Mouse (Mus musculus) c-Kit-positive CD71-negative TER-119-negative erythroid progenitor cells, embryonic 14.5 days (primary cell): ENCODE data around the gene Fosl1.

Experiments used
- DNase-seq: peaks from one replicate; pipeline ENCODE4 v3.0.0-alpha.2; 2013; ENCODE audit warnings: low read depth

The Fosl1 gene

GRCm38 (mm10) chr19:5456922-5457745 lies 9.8 kb downstream of the Fosl1 start:
- DNase-seq, result peak; percentile 88

DNA sequence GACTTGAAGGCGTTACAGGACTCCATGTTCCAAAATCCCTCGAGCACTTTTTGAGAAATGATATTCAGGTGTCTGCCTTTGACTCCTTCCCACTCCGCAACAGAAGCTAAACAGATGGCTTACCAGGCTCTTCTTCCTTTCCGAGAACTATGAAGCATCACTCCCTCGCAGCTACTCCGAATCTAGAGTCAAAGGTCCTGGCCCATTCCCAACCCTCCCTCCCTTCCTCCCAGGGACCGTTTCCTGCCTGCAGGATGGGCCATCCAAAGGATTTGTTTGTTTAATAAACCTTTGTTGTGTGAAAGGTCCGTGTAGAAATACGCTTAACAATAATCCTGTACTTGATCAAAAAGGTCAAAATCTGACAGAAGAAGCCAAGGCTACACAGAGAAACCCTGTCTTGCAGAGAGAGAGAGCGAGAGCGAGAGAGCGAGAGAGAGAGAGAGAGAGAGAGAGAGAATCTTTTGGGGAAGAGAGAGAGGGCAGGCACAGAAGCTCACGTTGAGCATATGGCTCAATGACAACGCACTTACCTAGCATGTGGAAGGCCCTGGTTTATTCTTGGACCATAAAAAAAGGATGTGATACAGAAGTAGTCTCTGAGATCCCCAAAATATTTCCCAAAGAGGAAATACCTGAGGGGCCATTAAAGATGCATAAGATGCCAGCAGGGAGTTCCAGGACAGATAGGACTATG lies 10.5 kb downstream of the Fosl1 start, which contains the start of gene Ccdc85b:
Gene Ccdc85b (minus strand): TSS at position 149 of the 697 bp plus-strand sequence.
- DNase-seq, result no peak

- no peak for DNase-seq
Observed at GRCm38 (mm10) chr19:5459019-5459418, 11.7 kb downstream of the Fosl1 start.

GRCm38 (mm10) chr19:5459896-5460295 lies 12.5 kb downstream of the Fosl1 start:
- DNase-seq, result no peak

DNA sequence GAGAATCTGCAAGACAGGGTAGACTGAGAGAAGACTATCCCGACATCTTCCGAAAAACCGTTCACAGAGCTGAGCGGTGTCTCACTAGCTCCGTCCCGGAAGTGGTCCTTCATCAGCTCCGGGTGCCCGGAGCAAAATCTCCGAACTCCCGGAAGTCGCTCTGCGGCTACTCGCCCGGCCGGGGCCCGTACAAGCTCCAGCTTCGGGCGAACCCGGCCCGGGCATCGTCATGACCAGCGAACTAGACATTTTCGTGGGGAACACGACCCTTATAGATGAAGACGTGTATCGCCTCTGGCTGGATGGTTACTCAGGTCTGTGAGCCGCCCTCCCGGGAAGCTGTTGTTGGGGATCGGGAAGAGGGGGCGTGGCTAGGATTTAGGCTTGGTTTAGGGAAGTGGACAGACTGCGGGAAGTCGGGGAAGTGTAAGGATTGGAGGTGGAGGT lies 13.1 kb downstream of the Fosl1 start, which contains the start of gene Fibp:
Gene Fibp (plus strand): TSS at position 151 of the 447 bp plus-strand sequence.
- DNase-seq, result peak; percentile 73

GRCm38 (mm10) chr19:5461411-5461810 lies 14.1 kb downstream of the Fosl1 start:
- no peak for DNase-seq

- DNase-seq, result no peak
Observed at GRCm38 (mm10) chr19:5463212-5463611, 15.9 kb downstream of the Fosl1 start.

- DNase-seq, result no peak
Observed at GRCm38 (mm10) chr19:5463791-5464562, 16.6 kb downstream of the Fosl1 start.

GRCm38 (mm10) chr19:5465037-5465436 lies 17.7 kb downstream of the Fosl1 start:
- no peak for DNase-seq

- no peak for DNase-seq
Observed at GRCm38 (mm10) chr19:5466916-5467500, 19.7 kb downstream of the Fosl1 start.

GRCm38 (mm10) chr19:5468374-5468773 lies 21.0 kb downstream of the Fosl1 start, which contains the start of gene Ctsw:
Gene Ctsw, minus strand, starts transcription at chr19:5468507.
- DNase-seq, result no peak

GRCm38 (mm10) chr19:5471846-5472245 lies 24.5 kb downstream of the Fosl1 start:
- no peak for DNase-seq

- no peak for DNase-seq
Observed at GRCm38 (mm10) chr19:5472857-5473256, 25.5 kb downstream of the Fosl1 start.

- no peak for DNase-seq
Observed at GRCm38 (mm10) chr19:5473720-5474119, 26.4 kb downstream of the Fosl1 start, which contains the start of gene Efemp2. Gene Efemp2, plus strand, starts transcription at chr19:5473954.

GRCm38 (mm10) chr19:5474281-5475068 lies 27.1 kb downstream of the Fosl1 start:
- no peak for DNase-seq

GRCm38 (mm10) chr19:5475069-5475714 lies 27.8 kb downstream of the Fosl1 start:
- DNase-seq, result no peak

DNA sequence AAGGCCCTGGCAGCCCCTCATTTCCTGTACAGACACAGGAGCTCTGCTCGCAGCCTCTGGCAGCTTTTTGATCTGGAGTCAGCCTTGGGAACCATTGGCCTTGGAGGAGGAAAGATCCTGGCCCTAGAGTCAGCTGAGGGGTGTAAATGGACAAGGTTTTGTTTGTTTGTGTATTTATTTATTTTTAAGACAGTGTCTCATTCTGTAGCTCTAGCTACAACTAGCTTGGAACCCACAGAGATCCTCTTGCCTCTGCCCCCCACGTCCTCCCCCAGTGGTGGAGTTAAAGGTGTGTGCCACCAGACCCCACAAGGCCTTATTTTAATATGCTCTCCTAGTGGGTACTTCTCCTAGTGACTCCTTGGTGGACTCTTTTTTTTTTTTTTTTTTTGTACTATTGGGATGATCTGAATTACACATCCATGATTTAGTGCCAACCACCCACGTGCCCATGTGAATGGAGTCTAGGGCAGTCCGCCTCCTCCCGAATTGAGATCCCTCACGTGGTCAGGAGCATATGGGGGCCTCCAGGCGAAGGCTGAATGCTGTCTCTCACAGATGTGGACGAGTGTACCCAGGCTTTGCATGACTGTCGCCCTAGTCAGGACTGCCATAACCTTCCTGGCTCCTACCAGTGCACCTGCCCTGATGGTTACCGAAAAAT lies 29.8 kb downstream of the Fosl1 start:
- no peak for DNase-seq

GRCm38 (mm10) chr19:5477668-5478300 lies 30.4 kb downstream of the Fosl1 start:
- no peak for DNase-seq

GRCm38 (mm10) chr19:5480016-5480415 lies 32.7 kb downstream of the Fosl1 start:
- no peak for DNase-seq
